10 mouse cellular contexts compared by ENCODE assay signal in the genomic region with DNA sequence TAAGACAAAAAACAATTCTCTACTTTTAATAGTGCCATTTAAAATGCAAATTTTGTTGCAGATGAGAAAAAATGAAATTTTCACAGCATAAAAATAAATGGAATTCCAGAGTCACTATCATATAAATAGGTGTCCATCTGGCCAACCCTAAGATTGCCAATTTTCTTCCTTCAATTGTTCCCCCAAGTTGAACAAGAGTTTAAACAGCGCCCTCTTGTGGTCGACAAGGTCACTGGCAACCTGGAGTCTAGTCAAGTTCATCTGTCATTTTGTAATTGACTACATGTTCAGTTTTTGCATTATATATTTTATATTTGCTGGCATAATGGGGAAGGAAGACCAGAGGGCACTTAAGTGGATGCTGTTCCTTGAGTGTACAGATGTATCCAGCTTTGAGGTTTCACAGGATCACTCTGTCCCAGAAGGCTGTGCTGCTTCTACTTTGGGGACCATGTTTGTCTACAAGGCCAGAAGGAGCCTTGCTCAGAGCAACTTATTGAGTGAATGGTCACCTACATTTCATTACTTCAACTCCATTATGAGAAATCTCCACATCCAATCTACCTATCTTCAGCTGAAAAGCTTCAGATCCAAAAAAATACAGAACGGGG. TPM values are rescaled to one million over a fixed set of nuclear protein-coding genes. Genes with fewer than 3 reads are reported as not detected.
DNase-seq lines count a peak whose midpoint lies in the region; ATAC-seq lines count a peak whose summit lies in the region.
"Had no signal": no experiment of that assay in that cellular context is flagged by ENCODE, and none has a peak within 500 bp of the region (broad histone marks: within the 10 kb centered on the region; RNA-seq: fewer than 3 reads in every experiment).

No protein-coding gene starts in this region.

- H3K4me2 ChIP-seq in hindbrain, embryonic 11.5 days (replicated peaks; ENCODE audit: low read depth, low read length), result no peak overlapping the region
- no peak overlapping the region for H3K4me2 ChIP-seq in hindbrain, embryonic 13.5 days
- H3K4me2 ChIP-seq: embryonic facial prominence, embryonic 13.5 days had no signal

- no peak overlapping the region for H3K9ac ChIP-seq in hindbrain, embryonic 11.5 days (ENCODE audit: low read depth, low read length)
- no peak overlapping the region for H3K9ac ChIP-seq in hindbrain, embryonic 13.5 days
- H3K9ac ChIP-seq: embryonic facial prominence, embryonic 13.5 days had no signal

- H3K27me3 ChIP-seq in hindbrain, embryonic 11.5 days (ENCODE audit: control insufficient read depth, insufficient read depth, low read length), result no peaks in the 10 kb centered on the region
- no peaks in the 10 kb centered on the region for H3K27me3 ChIP-seq in hindbrain, embryonic 13.5 days
- H3K27me3 ChIP-seq: embryonic facial prominence, embryonic 13.5 days; megakaryocyte, embryonic 14.5 days had no signal

- no peak overlapping the region for H3K27ac ChIP-seq in hindbrain, embryonic 11.5 days (ENCODE audit: low read depth, low read length)
- no peak overlapping the region for H3K27ac ChIP-seq in hindbrain, embryonic 13.5 days
- H3K27ac ChIP-seq: embryonic facial prominence, embryonic 13.5 days had no signal

- ATAC-seq in hindbrain, embryonic 11.5 days (ENCODE audit: low FRiP score), result peak; percentile 46; the same call in 1 of the 2 replicates
- ATAC-seq in hindbrain, embryonic 13.5 days (ENCODE audit: low FRiP score), result no peak
- peak; percentile 22; the same call in 1 of the 2 replicates for ATAC-seq in frontal cortex, adult (ENCODE audit: low TSS enrichment)
- peak; percentile 63 for ATAC-seq in megakaryocyte progenitor cell, adult 5-6 weeks (replicated peaks; ENCODE audit: poor library complexity)

- DNase-seq in hindbrain, embryonic 11.5 days (ENCODE audit: low spot score), result peak; percentile 83
- peak; percentile 65 for DNase-seq in Muller cell, postnatal 12 days (ENCODE audit: inconsistent ontology term)
- DNase-seq in cerebellum, adult 9-10 months, result peak; percentile 92
- DNase-seq in layer of hippocampus, adult 9-10 months (ENCODE audit: low spot score), result peak; percentile 73
- peak; percentile 58 for DNase-seq in right cerebral cortex, postnatal 25 days

- 32% methylated on average over 3 of the region's 3 CpGs for WGBS in hindbrain, embryonic 11.5 days
- 32% methylated on average over 3 of the region's 3 CpGs for WGBS in hindbrain, embryonic 13.5 days

- no peak overlapping the region for H3K4me3 ChIP-seq in hindbrain, embryonic 11.5 days (ENCODE audit: low read depth, low read length)
- H3K4me3 ChIP-seq in hindbrain, embryonic 13.5 days, result no peak overlapping the region
- H3K4me3 ChIP-seq: embryonic facial prominence, embryonic 13.5 days; megakaryocyte, embryonic 14.5 days had no signal

- H3K36me3 ChIP-seq in hindbrain, embryonic 11.5 days (ENCODE audit: control insufficient read depth, insufficient read depth, low read length), result no peaks in the 10 kb centered on the region
- no peaks in the 10 kb centered on the region for H3K36me3 ChIP-seq in hindbrain, embryonic 13.5 days
- H3K36me3 ChIP-seq: embryonic facial prominence, embryonic 13.5 days had no signal

- H3K9me3 ChIP-seq in hindbrain, embryonic 11.5 days (ENCODE audit: control insufficient read depth, low read length), result no peaks in the 10 kb centered on the region
- no peaks in the 10 kb centered on the region for H3K9me3 ChIP-seq in hindbrain, embryonic 13.5 days
- H3K9me3 ChIP-seq: embryonic facial prominence, embryonic 13.5 days; megakaryocyte, embryonic 14.5 days had no signal

- no peaks in the 10 kb centered on the region for H3K4me1 ChIP-seq in hindbrain, embryonic 11.5 days (replicated peaks; ENCODE audit: control insufficient read depth, insufficient read depth, low read length)
- no peaks in the 10 kb centered on the region for H3K4me1 ChIP-seq in hindbrain, embryonic 13.5 days (replicated peaks)
- H3K4me1 ChIP-seq: embryonic facial prominence, embryonic 13.5 days had no signal

RNA-seq across cellular contexts. Expression of gene Hpf1, which starts 24.6 kb away (rescaled TPM):
- polyA plus RNA-seq in hindbrain, embryonic 11.5 days (2014; fragmentation: Nextera tagmentation; extraction: Ambion mirVana), result 125 and 131 TPM in 2 replicates
- 109 and 112 TPM in 2 replicates for polyA plus RNA-seq in hindbrain, embryonic 13.5 days (2015; fragmentation: Nextera tagmentation; extraction: Ambion mirVana)
- 171 and 186 TPM in 2 replicates for total RNA-seq in megakaryocyte progenitor cell, adult 5-6 weeks (2015)
- 124 and 138 TPM in 2 replicates for total RNA-seq in megakaryocyte progenitor cell, adult 5-6 weeks (2017)
